Mouse (Mus musculus): ENCODE data around the gene Upb1. TPM values are rescaled to one million over a fixed set of nuclear protein-coding genes. Genes with fewer than 3 reads are reported as not detected.

Gene Upb1
- total RNA-seq, 2 experiments from 2014 or later: 0.10 to 0.54 TPM

DNA sequence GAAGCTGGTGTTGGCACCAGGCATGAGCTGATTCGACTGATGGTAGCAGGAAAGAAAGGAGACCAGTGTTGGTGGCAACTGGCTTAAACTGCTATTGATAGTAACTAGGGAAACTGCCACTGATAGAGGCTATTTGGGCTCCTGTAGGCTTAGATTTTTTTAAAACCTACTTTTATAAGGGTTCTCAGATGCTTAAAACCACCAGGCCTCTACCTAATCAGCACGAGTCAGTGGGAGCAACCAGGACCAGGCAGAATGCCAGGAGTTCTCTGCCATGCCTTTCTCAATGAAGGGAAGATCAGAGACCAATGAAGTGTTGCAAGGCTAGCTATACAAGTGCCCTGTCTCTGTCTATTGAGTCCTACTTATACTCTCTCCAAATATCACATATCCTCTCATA lies 88.6 kb downstream of the Upb1 start:
- no peak for DNase-seq (ENCODE audit: extremely low spot score in 1 of 2, low spot score in 1 of 2)

DNA sequence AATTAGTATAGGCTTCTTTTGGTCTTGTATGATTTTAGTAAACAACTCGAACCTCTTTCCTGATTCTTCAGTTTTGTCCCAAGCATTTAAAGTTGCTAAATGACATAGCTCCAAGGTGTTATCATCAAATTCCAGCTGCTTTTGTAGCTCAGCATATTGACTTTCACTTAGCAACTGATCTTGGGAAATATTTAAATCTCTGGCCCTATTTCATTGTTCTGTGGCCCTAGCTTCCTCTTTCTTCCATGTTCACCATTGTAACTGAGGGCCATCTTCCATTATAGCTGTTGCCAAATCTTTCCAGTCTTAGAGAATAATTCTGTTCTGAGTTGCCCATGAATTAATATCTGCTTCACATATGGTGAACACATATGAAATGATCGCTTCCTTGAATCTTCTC lies 89.8 kb downstream of the Upb1 start:
- DNase-seq (ENCODE audit: extremely low spot score in 1 of 2, low spot score in 1 of 2): no peak

Other genes starting within 250 kb of the Upb1 start
- gene Specc1l, start 189.0 kb upstream of the Upb1 start, total RNA-seq (2021): 10 to 100 TPM; 42.8 to 44.9 TPM
- gene Adora2a, start 84.2 kb upstream of the Upb1 start, total RNA-seq (2021): 1 to 10 TPM; 2.5 to 3.7 TPM
- 10 to 100 TPM; 70.6 to 77.7 TPM for gene Snrpd3, start 116.4 kb downstream of the Upb1 start, total RNA-seq (2021)
- 10 to 100 TPM; 16.3 to 19.5 TPM for gene Gucd1, start 116.9 kb downstream of the Upb1 start, total RNA-seq (2021)
- gene Lrrc75b, start 159.2 kb downstream of the Upb1 start, total RNA-seq (2021): 10 to 100 TPM in 1 of 2 experiments, 1 to 10 TPM in 1; 9.7 to 10.7 TPM
- gene Ggt1, start 160.5 kb downstream of the Upb1 start, total RNA-seq (2021): 1 to 10 TPM; 3.4 to 3.5 TPM
- gene Ggt5, start 188.2 kb downstream of the Upb1 start, total RNA-seq (2021): 1 to 10 TPM; 3.3 to 3.8 TPM
- gene Susd2, start 242.9 kb downstream of the Upb1 start, total RNA-seq (2021): 1 to 10 TPM; 1.4 to 1.6 TPM

All from layer of hippocampus, postnatal 25 days (tissue).